Mouse (Mus musculus): Measurements from ENCODE around the gene Alb.

DNA sequence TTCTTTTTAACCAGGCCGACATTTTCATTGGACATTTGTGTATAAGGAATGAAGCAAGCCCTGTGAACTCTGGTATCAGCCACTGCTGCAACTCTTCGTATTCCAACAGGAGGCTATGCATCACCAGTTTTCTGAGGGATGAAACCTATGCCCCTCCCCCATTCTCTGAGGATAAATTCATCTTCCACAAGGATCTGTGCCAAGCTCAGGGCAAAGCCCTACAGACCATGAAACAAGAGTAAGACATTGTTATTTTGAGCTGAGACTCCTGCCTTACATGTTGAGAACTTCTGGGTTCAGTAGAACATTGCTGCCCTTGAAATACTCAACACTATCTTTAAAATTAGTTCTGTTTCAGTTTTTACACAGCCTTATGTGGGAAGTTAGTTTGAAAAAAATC is 45.8 kb downstream of the Alb start:
- TF ChIP-seq CTCF (IDR thresholded peaks at IDR 0.05; ENCODE audit: low read depth) (no peak), EP300 (IDR thresholded peaks at IDR 0.05; ENCODE audit: low read depth) (no peak)

Measured in liver, postnatal 0 days (tissue).